Mouse (Mus musculus) stomach, postnatal 0 days (tissue): ENCODE measurements around the gene Islr.

Source experiments
- CTCF ChIP-seq: IDR thresholded peaks from 2 replicates; pipeline ENCODE4 v1.5.1; 2016; ENCODE audit warnings: antibody characterized with exemption, low read depth, mild to moderate bottlenecking, moderate library complexity
- EP300 ChIP-seq: optimal IDR thresholded peaks from 2 replicates; pipeline ENCODE3; 2016; ENCODE audit warnings: antibody characterized with exemption

- TF ChIP-seq CTCF: no peak
- no peak for TF ChIP-seq EP300
Observed at GRCm38 (mm10) chr9:58168880-58169279, 35.2 kb downstream of the Islr start.
